Mouse (Mus musculus) c-Kit-negative CD71-positive TER-119-positive erythroid progenitor cells, embryonic 14.5 days (primary cell): Measurements from ENCODE around the gene Lrpap1.

Experiments
- DNase-seq: peaks from one replicate; pipeline ENCODE4 v3.0.0-alpha.2; 2013; ENCODE audit warnings: low read depth, low spot score

Gene Lrpap1

GRCm38 (mm10) chr5:35057582-35057981 lies 48.0 kb downstream of the Lrpap1 start:
- DNase-seq: no peak

- no peak for DNase-seq
These were observed 48.7 kb downstream of the Lrpap1 start, which contains the start of gene Dok7 for GRCm38 (mm10) chr5:35056604-35057432. Dok7 (plus strand) TSS chr5:35056766.

DNA sequence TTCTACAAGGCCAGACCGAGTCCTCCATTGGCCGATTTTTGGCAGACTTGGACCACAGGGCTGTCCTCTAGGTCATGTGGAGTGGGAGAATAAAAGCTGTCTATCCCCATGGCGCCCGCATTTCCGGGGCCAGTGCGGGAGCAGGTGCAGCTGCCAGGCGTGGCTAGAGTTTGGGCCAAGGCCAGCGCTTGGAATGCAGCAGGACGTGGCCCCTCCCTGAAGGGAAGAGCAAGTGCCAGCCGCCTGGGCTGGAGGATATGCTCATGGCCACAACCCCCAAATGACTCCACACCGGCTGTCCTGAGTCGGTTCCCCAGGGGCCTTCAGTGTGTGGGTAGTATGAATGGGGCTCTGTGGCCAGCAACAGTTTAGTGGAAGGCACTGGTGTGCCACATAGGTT lies 50.5 kb downstream of the Lrpap1 start:
- DNase-seq: no peak

DNA sequence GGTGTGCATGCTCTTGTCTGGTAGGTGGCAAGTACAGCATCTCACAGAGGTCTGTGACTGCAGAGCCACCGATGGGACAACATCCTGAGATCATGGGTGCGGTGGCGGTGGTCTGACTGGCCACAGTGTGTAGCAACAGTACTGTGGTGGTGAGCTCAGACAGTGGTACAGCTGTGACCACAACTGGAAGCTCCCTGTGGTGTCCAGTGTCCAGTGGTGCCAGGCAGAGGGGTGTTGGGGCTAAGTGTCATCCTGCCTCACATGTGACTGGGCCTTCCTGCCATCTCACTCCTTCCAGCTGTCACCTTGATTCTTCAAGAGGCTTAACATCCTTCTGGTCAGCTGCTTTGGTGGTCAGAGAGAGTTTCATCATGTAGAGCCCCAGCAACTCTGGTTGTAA lies 50.9 kb downstream of the Lrpap1 start:
- DNase-seq: no peak

- DNase-seq: no peak
These were observed 55.0 kb downstream of the Lrpap1 start for GRCm38 (mm10) chr5:35050541-35050940.

DNA sequence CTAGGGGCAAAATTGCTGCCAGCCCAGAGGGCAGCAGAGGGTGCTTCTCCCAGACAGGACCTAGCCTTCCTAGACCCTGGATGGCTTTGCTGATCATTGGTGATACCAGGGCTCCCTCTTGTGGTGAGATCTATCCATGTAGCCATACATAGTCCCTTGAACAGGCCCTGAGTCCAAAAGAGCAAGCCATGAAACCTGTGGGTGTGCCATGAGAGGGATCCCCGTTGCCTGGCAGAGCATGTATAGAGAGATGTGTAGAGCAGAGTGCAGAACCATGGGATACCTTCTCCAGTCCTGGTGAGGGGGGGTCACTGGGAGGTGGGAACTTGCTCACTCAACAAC lies 62.5 kb downstream of the Lrpap1 start:
- peak; percentile 70 for DNase-seq

- DNase-seq: no peak
These were observed 63.0 kb downstream of the Lrpap1 start for GRCm38 (mm10) chr5:35042431-35043109.
